Mouse (Mus musculus) thymus, postnatal 14 days (tissue): ENCODE results near the gene Efna3.

Source experiments
- DNase-seq: peaks from one replicate; pipeline ENCODE4 v3.0.0; 2021

The Efna3 gene

GRCm38 (mm10) chr3:89315930-89316831 lies 6.6 kb downstream of the Efna3 start:
- peak; percentile 33 for DNase-seq

DNA sequence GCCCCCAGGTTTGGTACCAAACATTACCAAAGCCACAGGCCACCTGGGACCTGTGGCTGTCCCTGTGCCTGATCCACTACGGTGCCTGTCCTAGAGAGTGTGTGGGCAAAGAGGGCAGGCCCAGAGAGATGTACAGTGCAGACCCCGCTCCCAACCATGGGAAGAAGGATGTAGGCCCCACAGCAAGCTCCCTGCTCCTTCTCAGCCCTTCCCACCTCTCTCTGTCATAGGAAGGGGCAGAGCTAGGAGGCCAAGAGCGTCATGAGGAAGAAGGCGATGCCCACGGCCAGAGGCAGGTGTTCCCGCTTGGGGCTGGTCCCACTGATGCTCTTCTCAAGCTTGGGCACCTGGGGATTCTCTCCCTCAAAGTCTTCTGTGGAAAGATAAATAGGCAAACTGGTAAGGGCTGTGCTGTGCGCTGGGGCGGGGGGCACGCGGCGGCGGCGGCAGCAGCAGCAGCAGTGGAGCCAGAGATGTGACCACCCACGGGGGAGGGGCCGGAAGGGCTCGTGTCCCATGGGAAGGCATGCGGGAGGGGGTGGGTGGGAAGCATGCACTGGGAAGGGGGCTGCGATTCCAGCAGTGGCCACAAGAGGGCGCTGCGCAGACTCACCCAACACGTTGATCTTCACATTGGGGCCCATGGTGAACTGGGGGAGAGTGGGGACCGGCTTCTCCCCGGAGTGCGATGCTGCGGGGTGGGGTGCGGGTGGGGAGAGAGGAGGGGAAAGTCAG lies 7.4 kb downstream of the Efna3 start:
- peak; percentile 72 for DNase-seq

DNA sequence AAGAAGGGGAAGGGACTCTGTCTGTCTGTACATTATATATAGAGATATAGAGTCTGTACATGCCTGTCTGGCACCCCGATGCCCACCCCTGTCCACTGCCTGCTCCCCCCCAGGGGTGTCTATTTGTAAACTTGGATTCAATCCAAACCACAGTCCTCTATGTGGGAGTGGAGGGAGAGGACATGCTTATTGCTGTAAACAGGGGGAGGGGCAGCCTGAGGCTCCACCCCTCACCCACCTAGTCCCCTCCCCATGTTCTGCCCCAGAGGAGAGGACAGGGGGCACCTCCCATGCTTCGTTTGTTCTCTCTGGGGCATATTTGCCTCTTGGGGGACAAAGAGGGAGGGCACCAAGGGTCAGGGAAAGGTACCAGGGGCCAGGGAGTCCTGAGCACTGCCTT lies 8.0 kb downstream of the Efna3 start:
- no peak for DNase-seq

GRCm38 (mm10) chr3:89314340-89314739 lies 8.4 kb downstream of the Efna3 start:
- DNase-seq, result no peak

DNA sequence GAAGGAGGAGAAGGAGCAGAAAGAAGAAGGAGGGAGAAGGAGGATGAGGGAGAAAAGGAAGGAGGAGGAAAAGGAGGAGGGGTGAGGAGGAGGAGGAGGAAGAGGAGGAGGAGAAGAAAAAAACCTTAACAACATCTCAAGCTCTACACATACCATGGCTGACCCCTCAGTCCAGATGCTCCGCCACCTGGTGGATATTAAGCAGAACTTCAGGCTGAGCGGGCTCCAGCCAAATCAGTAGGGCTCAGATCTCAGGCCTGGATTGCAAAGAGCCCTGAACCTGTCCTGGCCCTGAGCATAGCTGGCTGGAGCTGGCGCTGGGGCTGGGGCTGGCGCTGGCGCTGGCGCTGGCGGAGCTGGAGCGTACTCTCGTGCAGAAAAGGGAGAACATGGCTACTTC lies 14.7 kb downstream of the Efna3 start:
- DNase-seq, result peak; percentile 67

DNA sequence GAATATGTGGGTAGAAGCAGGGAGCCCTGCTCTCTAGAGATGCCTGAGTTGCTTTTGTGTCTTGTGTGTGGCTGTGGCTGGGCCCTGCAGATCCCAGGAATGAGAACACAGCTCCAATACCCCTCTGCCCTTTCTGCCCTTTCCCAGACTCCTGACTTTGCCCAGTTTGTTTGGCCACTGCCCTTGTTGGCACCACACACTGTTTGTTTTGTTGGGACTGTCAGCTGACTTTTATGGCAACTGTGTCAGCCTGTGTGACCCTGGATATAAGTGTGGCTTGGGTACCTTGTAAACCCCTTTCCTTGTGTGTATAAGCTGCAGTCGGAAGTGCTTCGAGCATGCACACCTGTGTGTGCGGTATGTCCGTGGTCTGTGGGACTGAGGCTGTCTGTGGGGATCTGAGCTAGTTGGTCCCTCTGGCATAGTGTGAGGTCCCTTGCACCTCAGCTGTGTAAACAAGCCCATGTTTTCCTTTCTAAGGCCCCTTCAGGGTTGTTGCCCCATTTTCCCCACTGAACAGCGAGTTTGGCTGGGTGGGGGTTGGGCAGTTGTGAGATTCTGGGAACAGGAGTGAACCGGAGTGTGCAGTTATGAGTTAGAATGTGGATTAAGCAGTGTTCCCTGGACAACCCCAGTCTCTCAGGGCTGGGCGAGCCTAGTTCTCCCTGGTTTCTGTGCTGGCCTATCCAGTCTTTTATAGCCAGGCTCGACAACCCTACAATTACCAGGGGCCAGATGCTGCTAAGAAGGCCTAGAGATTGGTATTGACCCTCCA lies 17.0 kb downstream of the Efna3 start:
- no peak for DNase-seq

- DNase-seq, result no peak
Measured at GRCm38 (mm10) chr3:89305105-89305504, 17.7 kb downstream of the Efna3 start.

- no peak for DNase-seq
Measured at GRCm38 (mm10) chr3:89304440-89304839, 18.3 kb downstream of the Efna3 start.

DNA sequence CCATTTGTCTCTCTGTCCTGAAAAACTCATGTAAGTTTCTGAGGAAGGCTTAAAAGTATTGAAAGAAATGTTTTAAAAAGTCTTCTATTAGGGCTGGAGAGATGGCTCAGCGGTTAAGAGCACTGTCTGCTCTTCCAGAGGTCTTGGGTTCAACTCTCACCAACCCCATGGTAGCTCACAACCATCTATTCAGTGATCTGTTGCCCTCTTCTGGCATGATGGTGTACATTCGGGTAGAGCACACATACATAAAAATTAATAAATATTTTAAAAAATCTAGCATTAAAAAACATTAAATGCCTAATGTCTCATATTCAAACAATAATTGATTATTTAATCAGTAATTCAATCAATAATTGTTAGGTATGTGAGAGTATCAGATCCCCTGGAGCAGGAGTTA lies 22.3 kb downstream of the Efna3 start:
- DNase-seq, result no peak

GRCm38 (mm10) chr3:89300071-89300470 lies 22.7 kb downstream of the Efna3 start:
- DNase-seq, result no peak

DNA sequence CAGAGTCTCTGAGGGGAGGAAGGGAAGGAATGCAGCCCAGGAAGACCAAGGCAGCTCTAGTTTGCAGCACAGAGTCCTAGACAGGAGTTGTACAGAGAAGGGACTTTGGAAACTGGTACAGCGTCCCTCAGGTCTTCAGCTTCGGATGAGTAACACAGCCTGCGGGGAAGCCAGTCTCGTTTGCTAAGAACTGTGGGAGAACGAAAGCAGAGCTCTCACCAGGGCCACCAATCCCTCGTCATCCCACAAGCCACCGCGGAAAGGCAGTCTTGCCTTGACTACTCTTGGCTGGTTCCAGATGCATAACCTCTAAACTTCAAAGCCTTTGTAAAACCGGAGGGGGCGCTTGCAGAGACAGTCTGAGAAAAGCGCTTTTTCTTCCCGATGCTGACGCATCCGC lies 23.3 kb downstream of the Efna3 start:
- peak; percentile 68 for DNase-seq

- no peak for DNase-seq
Measured at GRCm38 (mm10) chr3:89298908-89299307, 23.9 kb downstream of the Efna3 start.

DNA sequence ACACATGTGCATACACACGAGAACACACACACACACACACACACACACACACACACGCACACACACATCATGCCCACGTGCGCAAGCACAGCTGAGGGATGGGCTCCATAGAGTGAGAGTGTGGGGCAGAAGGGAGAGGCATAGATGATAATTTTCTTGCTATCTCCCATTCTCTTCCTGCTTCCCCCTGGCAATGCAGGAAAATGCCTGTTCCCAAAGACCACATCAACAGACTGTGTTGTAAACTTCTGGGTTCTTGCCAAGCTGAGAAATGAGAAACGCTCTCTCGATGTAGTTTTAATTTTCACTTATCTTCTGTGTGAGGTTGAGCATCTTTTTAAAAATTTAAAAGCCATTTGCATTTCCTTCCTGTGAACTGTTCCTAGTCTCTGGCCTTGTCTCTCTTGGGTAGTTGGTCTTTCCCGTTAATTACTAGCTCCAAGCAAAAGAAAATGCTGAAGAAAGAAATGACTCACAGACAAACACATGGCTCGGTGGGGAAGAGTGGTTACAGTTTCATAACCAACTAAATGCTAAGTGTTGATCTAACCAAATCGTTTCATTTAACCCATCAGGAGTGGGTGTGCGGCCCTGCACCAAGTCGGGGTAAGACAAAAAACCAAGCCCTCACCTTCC lies 25.9 kb downstream of the Efna3 start:
- DNase-seq, result no peak

DNA sequence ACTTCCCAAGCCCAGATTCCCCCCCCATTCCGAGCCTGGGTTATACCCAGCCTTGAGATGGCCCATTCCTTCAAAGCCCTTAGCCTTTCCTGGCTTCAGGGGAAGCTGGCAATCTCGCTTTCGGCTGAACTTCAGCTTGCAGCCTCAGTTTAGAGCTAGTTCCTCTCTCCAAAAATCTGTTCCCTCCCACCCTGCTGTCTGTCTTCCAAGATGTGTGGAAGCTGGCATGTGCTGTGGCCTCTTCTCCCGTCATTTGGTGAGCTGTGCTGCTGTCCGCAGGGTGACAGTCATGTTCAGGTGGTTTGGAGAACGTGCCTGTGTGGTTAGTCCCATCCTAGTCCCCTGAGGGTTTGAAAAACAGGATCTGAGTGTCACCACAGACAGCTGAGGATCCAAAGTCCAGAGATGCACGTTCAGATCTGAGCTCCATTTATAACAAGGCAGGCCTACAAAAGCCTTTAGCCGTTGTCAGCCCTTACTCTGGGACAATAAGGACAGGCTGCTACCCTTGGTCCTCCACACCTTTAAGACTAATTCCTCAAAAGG lies 27.0 kb downstream of the Efna3 start:
- no peak for DNase-seq

DNA sequence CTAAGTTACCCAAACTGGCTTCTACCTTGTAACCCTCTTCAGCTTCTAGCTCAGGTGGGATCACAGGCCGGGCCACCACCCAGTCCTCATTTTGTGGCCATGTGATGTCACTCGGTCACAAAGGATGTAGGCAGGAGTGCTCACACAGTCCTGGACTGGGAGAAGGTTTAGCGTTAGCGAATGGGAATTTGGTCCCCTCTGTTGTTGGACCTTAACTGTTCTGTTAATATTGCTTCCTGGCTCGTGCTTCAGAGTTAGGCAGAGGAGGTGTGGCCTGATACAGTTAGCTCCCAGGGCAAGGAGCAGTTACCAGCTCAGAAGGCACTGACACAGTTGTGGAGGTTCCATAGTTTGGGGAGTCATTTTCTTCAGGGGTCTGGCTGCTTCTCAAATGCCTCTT lies 28.6 kb downstream of the Efna3 start:
- DNase-seq, result no peak

GRCm38 (mm10) chr3:89293247-89293918 lies 29.4 kb downstream of the Efna3 start:
- DNase-seq, result no peak

DNA sequence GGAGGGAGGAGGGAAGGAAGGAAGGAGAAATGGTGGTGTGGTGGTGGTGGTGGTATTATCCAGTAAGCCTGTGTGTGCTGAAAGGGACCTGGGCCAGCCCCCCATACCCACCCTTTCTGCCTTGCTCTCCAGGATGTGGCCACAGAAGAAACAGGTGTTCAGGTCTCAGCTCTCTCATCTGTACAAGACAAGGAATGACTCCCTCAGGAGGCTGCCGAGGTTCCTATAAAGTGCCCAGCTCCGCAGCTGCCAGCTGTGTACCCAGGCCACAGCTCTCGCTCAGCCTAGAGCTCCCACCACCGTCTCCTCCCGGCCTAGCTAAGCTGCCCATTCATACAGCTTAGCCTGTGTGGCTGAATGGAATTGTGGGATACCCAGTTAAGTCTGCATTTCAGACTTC lies 30.5 kb downstream of the Efna3 start:
- DNase-seq, result peak; percentile 58

DNA sequence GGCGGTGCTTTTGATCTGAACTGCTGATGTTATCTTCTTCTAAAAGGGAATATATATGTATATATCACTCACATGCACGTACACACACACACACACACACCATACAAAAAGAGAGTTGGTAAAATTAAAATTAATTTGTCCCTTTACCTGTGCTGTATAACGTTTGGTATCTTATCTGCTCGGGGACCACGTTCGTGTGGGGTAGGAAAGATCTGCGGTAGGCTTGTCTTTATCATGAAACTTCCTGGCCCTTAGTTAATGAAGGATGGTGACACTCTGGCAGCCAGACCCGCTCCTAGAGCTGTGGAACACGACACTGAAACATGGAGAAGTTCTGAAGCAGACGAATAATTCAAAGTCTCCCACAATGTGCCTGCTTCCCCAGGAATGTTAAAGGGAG lies 30.9 kb downstream of the Efna3 start:
- DNase-seq, result no peak

- no peak for DNase-seq
Measured at GRCm38 (mm10) chr3:89288503-89288928, 34.2 kb downstream of the Efna3 start.

- no peak for DNase-seq
Measured at GRCm38 (mm10) chr3:89287286-89287685, 35.5 kb downstream of the Efna3 start.

- no peak for DNase-seq
Measured at GRCm38 (mm10) chr3:89285526-89285925, 37.2 kb downstream of the Efna3 start.

- no peak for DNase-seq
Measured at GRCm38 (mm10) chr3:89284261-89284660, 38.5 kb downstream of the Efna3 start.
